Mouse (Mus musculus) hindbrain, postnatal 0 days (tissue): ENCODE measurements around the gene Mdm4. TPM values are rescaled to one million over a fixed set of nuclear protein-coding genes. Genes with fewer than 3 reads are reported as not detected.

ENCODE experiments used
- ATAC-seq: fragments of 200-750 bp; cut with Nextera tagmentation; 2 replicates; pipeline ENCODE4 v1.8.0; 2017; ENCODE audit warnings: mild to moderate bottlenecking, moderate TSS enrichment, moderate library complexity
- DNase-seq: peaks from one replicate; pipeline ENCODE4 v3.0.0-alpha.2; 2015; ENCODE audit warnings: low spot score
- H3K27ac ChIP-seq: fragments of 300-500 bp; sonication (generic); 2 replicates; pipeline ENCODE4 v1.5.1; 2014; ENCODE audit warnings: mild to moderate bottlenecking
- H3K27me3 ChIP-seq: fragments of 300-500 bp; sonication (generic); 2 replicates; pipeline ENCODE4 v1.6.1; 2014; ENCODE audit warnings: low read length, mixed read lengths; ENCODE audit not compliant: insufficient read depth
- H3K36me3 ChIP-seq: fragments of 300-500 bp; sonication (generic); 2 replicates; pipeline ENCODE4 v1.6.1; 2014; ENCODE audit warnings: low read length, mixed read lengths; ENCODE audit not compliant: insufficient read depth
- H3K4me1 ChIP-seq: fragments of 300-500 bp; sonication (generic); 2 replicates; pipeline ENCODE4 v1.6.1; 2014; ENCODE audit warnings: antibody characterized with exemption, low read length, mixed read lengths; ENCODE audit not compliant: insufficient read depth
- H3K4me2 ChIP-seq: fragments of 300-500 bp; sonication (generic); 2 replicates; pipeline ENCODE4 v1.6.1; 2014; ENCODE audit warnings: low read depth, mild to moderate bottlenecking, low read length, moderate library complexity, mixed read lengths
- H3K4me3 ChIP-seq: fragments of 300-500 bp; sonication (generic); 2 replicates; pipeline ENCODE4 v1.5.1; 2014; ENCODE audit warnings: low read length
- H3K9ac ChIP-seq: fragments of 300-500 bp; sonication (generic); replicated peaks from 2 replicates; pipeline ENCODE4 v1.6.1; 2014; ENCODE audit warnings: mild to moderate bottlenecking, low read length, moderate library complexity, mixed read lengths
- H3K9me3 ChIP-seq: fragments of 300-500 bp; sonication (generic); 2 replicates; pipeline ENCODE4 v1.6.1; 2016; ENCODE audit warnings: low read length, mixed read lengths
- CTCF ChIP-seq: IDR thresholded peaks from 2 replicates; pipeline ENCODE4 v1.5.1; 2016; ENCODE audit warnings: antibody characterized with exemption, control low read depth, low read depth
- WGBS: fragments of 180-500 bp; shearing (Covaris S2); extraction: QIAGEN DNeasy Blood & Tissue Kit; methylation state at CpG from one replicate; pipeline ENCODE4 v1.1.7; 2014; 5-methylcytosine and 5-hydroxymethylcytosine counted together
- microRNA-seq, 2 experiments: library from miRNA; unstranded; fragments of <30 nt; microRNA quantifications; one replicate each; pipeline ENCODE4; 2016
- polyA plus RNA-seq: library from polyadenylated mRNA; unstranded; fragments of >200 nt; fragmentation: Nextera tagmentation; extraction: Ambion mirVana; gene quantifications from 2 replicates; pipeline ENCODE4 v1.2.1, GENCODE M21; 2015
- total RNA-seq: library from RNA; depleted of rRNA; stranded (reverse); fragments of >200 nt; gene quantifications from 2 replicates; pipeline ENCODE4 v1.2.3, GENCODE M21; 2014; rRNA removed

Gene Mdm4
- total and polyA plus RNA-seq, 2 experiments from 2014 or later, result 29.1 to 61.3 TPM

GRCm38 (mm10) chr1:132918117-132918680 lies 112.2 kb downstream of the Mdm4 start:
- no peak overlapping the region for H3K4me3 ChIP-seq
- peak; percentile 10; the same call in 1 of the 2 replicates for TF ChIP-seq CTCF
- peak; percentile 52 for DNase-seq
- no peaks in the 10 kb centered on the region for H3K27me3 ChIP-seq
- H3K9ac ChIP-seq, result no peak overlapping the region
- H3K4me2 ChIP-seq, result no peak overlapping the region
- H3K9me3 ChIP-seq, result no peaks in the 10 kb centered on the region
- peak overlapping the region; percentile 48 for H3K27ac ChIP-seq
- ATAC-seq, result 0 out of 2 replicates have a peak, but pooled peaks have one; percentile 11
- peaks cover 48% of the 10 kb centered on the region for H3K4me1 ChIP-seq
- WGBS, result 28% methylated on average over 10 of the region's 10 CpGs
- H3K36me3 ChIP-seq, result no peaks in the 10 kb centered on the region

- Histone ChIP-seq H3K4me3 (no peak overlapping the region), H3K4me1 (peaks cover 46% of the 10 kb centered on the region), H3K27me3 (no peaks in the 10 kb centered on the region), H3K27ac (peak overlapping the region; percentile 48), H3K36me3 (no peaks in the 10 kb centered on the region), H3K9ac (no peak overlapping the region; the same call in 1 of the 2 replicates), H3K4me2 (no peak overlapping the region), H3K9me3 (no peaks in the 10 kb centered on the region)
- ATAC-seq (0 out of 2 replicates have a peak, but pooled peaks have one; percentile 22), DNase-seq (peak; percentile 74)
- TF ChIP-seq CTCF, result no peak
- WGBS, result 14% methylated on average over 8 of the region's 8 CpGs
These were observed 112.8 kb downstream of the Mdm4 start for GRCm38 (mm10) chr1:132917554-132917953.

- no peak for TF ChIP-seq CTCF
- Histone ChIP-seq H3K4me3 (no peak overlapping the region), H3K4me2 (no peak overlapping the region), H3K4me1 (peaks cover 31% of the 10 kb centered on the region), H3K9ac (no peak overlapping the region), H3K36me3 (no peaks in the 10 kb centered on the region), H3K9me3 (no peaks in the 10 kb centered on the region), H3K27ac (no peak overlapping the region), H3K27me3 (no peaks in the 10 kb centered on the region)
- DNase-seq (peak; percentile 68), ATAC-seq (peak; percentile 57; the same call in 1 of the 2 replicates)
- 28% methylated on average over 6 of the region's 6 CpGs for WGBS
These were observed 114.4 kb downstream of the Mdm4 start for GRCm38 (mm10) chr1:132915849-132916493.

- Histone ChIP-seq H3K27me3 (no peaks in the 10 kb centered on the region), H3K4me1 (0 out of 2 replicates have a peak, but pooled peaks cover 11% of the 10 kb centered on the region), H3K4me2 (no peak overlapping the region), H3K9me3 (no peaks in the 10 kb centered on the region), H3K27ac (no peak overlapping the region), H3K4me3 (no peak overlapping the region), H3K9ac (no peak overlapping the region), H3K36me3 (no peaks in the 10 kb centered on the region)
- DNase-seq, result peak; percentile 42
- 36% methylated on average over 11 of the region's 11 CpGs for WGBS
- TF ChIP-seq CTCF, result no peak
- ATAC-seq, result peak; percentile 57; the same call in 1 of the 2 replicates
These were observed 119.8 kb downstream of the Mdm4 start for GRCm38 (mm10) chr1:132910414-132911041.

GRCm38 (mm10) chr1:132909951-132910350 lies 120.4 kb downstream of the Mdm4 start:
- no peaks in the 10 kb centered on the region for H3K9me3 ChIP-seq
- no peak for DNase-seq
- H3K36me3 ChIP-seq, result no peaks in the 10 kb centered on the region
- H3K4me3 ChIP-seq, result no peak overlapping the region
- TF ChIP-seq CTCF, result no peak
- H3K27ac ChIP-seq, result no peak overlapping the region
- peak; percentile 17; the same call in 1 of the 2 replicates for ATAC-seq
- WGBS, result 88% methylated on average over 1 of the region's 1 CpGs
- 0 out of 2 replicates have a peak, but pooled peaks cover 11% of the 10 kb centered on the region for H3K4me1 ChIP-seq
- no peak overlapping the region for H3K9ac ChIP-seq
- H3K4me2 ChIP-seq, result no peak overlapping the region
- H3K27me3 ChIP-seq, result no peaks in the 10 kb centered on the region

Small RNA genes lying within 50 kb of the gene (microRNA-seq; reads per million reads assigned to microRNA genes)
- gene Gm44300, result 0 reads per million in 2 experiments

Other genes starting within 250 kb of the Mdm4 start
- 48.3 and 51.0 TPM in 2 replicates for gene Lrrn2, start 150.3 kb downstream of the Mdm4 start, total RNA-seq
- gene Lrrn2, start 150.3 kb downstream of the Mdm4 start, polyA plus RNA-seq, result 60.0 and 64.7 TPM in 2 replicates
- 20.7 and 23.0 TPM in 2 replicates for gene Pik3c2b, start 15.1 kb upstream of the Mdm4 start, total RNA-seq
- 7.1 and 8.7 TPM in 2 replicates for gene Pik3c2b, start 15.1 kb upstream of the Mdm4 start, polyA plus RNA-seq
- gene Ppp1r15b, start 100.6 kb upstream of the Mdm4 start, total RNA-seq, result 37.4 and 46.9 TPM in 2 replicates
- gene Ppp1r15b, start 100.6 kb upstream of the Mdm4 start, polyA plus RNA-seq, result 15.9 and 17.0 TPM in 2 replicates
- gene Plekha6, start 133.6 kb upstream of the Mdm4 start, total RNA-seq, result 41.0 and 44.1 TPM in 2 replicates
- gene Plekha6, start 133.6 kb upstream of the Mdm4 start, polyA plus RNA-seq, result 9.7 TPM in 2 replicates